Mouse (Mus musculus) liver, postnatal 0 days (tissue): ENCODE measurements at regions not wholly inside any gene's neighbourhood (a gene's known extent, or its start where the extent isn't known, plus 50 kb on each side); places are given as distances from the start of the nearest gene placed in this dataset.

Experiments
- CTCF ChIP-seq: sonication (generic); IDR thresholded peaks from 2 replicates; pipeline ENCODE4 v1.5.1; 2016; ENCODE audit warnings: antibody characterized with exemption, low read depth
- EP300 ChIP-seq: IDR thresholded peaks from 2 replicates; pipeline ENCODE4 v1.6.1; 2016; ENCODE audit warnings: antibody characterized with exemption, low read depth, mild to moderate bottlenecking

- no peak for TF ChIP-seq CTCF
- TF ChIP-seq EP300 = no peak
Measured at GRCm38 (mm10) chr3:115608087-115608486, 106.8 kb downstream of the S1pr1 start.
